Mouse (Mus musculus) T-cell, adult 2 months (primary cell): Measurements from ENCODE around the gene Ppib.
A peak's percentile ranks its signal among the peaks of the same experiment; 100 is the strongest.

ENCODE experiments used
- DNase-seq: peaks from one replicate; pipeline ENCODE4 v3.0.0; 2022; ENCODE audit warnings: low spot score

Gene Ppib

DNA sequence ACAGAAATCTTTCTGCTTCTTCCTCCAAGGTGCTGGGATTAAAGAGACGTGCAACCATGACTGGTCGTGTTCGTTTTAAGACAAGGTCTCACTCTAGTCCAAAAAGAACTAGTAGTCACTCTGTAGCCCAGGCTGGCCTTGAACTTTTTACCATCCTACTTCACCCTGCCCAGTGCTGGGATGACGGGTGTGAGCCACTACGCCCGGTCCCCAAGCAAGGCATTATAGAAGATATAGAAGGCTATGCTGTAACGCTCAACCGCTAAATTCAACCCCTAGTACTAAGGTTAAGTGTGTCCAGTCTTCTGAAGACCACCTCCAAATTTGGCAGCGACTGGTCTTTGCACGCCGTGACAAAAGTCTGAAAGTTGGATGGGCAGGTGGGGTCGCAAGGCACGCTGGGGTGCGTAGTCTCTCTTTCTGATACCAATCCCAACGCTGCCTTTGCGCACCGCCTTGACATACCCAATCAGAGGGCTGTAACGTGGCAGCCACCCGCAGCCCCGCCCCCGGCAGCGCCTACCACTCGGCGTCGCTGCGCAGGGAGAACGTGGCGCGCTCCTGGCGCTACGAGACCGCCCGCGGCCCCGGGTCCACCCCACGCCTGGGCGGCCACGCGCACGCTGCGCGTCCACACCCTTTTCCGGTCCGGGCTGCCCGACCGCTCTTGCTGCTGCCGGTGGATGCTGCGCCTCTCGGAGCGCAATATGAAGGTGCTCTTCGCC, at the start of gene Ppib:
Gene Ppib, plus strand, starts transcription at position 640 of the 725 bp plus-strand sequence.
- peak; percentile 97 for DNase-seq

DNA sequence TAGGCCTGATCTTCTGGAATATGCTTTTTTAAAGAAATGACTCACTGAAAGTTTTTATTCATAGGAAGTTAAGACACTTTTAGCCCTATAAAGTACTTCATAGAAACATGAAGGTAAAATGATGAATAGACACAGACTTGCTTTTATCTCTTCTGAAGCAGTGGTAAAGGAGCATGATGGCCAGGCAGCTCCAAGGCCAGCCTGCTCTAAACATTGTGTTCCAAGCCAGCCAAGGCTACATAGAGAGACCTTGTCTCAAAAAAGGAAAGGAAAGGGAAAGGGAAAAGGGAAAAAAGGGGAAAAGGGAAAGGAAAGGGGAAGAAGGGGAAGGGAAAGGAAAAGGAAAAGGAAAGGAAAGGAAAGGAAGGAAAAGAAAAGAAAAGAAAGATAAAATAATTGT, 39.4 kb upstream of the Ppib start:
- DNase-seq: no peak

DNA sequence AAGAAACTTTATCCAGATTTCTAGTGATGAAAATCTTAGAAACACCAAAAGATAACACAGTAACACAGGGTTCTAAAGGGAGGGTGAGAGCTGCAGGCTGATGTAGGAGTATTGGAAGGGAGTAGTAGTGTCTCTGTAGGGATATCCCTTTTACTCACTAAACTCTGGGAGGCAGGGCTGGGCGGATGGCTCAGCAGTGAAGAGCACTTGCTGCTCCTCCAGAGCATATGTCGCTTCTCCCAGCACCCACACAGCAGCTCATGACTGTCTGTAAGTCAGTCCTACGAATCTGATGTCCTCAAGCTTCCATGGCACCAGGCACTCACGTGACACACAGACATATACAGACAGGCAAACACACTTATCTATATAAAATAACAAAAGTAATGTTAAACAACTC, 21.9 kb upstream of the Ppib start:
- no peak for DNase-seq

DNA sequence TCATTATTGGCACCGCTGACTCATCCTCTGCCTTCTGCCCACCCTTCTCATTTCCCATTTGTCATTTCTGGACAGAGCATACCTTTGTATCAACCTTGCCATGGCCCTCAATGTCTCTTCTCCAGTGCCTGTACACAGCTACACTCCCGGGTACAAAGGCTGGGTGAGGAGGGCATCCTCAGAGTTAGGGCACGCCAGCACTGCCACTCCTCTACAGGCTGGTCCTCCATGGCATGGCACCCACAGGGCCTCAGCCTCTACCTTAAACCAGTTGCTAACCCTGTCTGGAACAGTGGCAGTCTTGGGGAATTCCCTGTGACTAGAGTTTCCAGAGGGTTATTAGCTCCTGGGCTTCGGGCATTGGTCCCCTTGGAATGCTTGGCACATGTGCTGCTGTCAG, 21.4 kb upstream of the Ppib start:
- no peak for DNase-seq

DNA sequence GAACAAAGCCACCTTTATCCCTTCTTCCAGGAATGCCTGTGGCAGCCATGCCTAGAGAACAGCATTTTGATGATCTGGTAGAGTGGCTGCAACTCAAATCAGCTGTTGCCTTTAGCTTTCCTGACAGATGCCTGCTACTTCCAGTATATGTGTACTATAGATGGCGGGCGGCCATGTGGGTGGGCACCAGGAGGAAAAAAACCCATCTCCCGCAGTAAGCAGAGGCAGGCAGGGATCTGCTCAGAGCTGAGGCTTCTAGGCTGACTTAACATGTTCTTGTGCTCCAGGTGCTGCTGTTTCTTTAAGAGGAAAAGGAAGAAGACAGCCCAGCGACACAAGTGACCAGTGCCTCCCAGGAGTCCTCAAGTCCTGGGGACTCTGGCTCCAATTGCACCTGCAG, 20.7 kb upstream of the Ppib start:
- DNase-seq: no peak

DNA sequence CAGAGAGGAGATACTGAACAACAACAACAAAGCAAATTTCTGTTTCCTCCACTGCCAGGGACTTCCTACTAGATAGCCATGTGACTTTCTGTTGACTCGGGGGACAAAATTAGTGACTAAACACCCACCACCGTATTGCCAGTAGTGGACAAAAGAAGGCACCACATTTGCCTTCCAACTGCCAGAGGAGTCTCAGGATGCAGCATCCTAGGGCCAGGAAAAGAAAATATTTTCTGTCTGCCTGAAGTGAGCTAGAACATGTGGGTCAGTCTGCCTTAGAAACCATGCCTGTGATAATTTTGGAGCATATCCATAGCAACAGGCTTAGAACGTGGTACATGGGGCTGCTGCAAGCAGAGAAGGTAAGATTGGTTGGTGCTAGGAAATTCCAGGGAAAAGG, 19.2 kb upstream of the Ppib start:
- no peak for DNase-seq

DNA sequence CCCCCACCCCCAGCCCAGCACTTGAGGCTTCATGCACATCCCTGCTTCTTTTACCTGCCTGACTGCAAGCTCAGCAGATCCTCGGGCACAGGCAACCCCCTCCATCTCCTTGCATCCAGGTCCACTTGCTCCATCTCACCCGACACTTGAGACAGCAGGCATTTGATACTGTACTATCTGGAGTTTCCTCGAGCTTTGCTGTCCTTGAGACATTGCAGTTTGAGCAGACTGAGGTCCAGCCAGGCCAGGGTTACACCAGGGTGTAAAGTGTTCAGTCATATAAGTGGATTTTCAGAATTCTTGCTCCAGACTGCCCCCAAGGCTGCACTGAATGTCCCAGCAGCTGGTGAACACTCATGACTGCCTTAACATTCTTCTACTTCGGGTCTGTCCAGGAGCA, 17.7 kb upstream of the Ppib start:
- DNase-seq: no peak

DNA sequence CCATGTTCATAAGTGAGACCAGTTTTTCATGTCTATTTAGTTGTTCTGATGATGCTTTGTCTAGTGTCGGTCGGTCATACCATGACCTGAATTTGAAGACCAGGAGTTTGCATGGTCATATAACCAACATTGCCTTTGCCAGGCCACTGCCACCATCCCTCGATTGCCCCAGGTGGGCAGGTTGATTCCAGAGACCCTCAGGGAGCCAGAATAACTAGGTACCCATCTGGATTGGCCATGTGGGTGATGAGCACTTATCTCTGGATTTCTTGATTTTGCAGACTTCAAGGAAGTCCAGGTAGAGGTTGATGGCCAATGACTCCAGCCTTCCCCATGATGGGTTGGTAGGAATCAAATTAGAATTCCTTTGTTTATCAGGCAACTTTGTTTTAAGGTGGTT, 16.8 kb upstream of the Ppib start:
- no peak for DNase-seq

DNA sequence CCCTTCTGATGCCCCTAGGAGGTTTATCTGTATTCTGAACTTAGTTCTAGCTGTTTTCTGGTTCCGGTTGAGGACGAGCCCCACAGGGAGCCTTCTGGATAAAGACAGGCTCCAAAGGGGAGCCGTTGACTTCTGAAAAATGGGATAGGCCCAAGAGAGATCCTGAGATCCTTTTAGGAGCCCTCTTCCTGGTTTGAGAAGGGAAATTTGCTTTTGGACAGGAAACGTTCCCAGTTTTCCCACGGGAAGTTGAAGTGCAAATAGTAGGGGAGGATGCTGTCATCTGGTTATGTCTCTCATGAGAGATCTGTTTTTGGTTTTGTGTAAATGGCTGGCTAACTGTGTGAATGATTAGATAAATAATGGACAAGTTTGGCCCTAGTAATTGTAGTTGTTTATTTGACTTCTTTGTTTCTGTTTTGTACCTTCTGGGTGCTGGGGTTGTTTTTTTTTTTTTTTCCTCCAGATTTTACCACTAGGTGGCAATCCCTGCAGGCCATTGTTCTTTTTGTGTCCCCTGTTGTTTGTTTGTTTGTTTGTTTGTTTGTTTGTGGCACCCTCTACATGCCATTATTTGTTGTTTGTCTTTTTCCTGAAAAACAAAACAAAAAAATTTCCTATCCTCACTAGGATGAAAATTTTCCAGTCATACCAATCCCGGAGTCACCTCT, 10.0 kb upstream of the Ppib start:
- no peak for DNase-seq

DNA sequence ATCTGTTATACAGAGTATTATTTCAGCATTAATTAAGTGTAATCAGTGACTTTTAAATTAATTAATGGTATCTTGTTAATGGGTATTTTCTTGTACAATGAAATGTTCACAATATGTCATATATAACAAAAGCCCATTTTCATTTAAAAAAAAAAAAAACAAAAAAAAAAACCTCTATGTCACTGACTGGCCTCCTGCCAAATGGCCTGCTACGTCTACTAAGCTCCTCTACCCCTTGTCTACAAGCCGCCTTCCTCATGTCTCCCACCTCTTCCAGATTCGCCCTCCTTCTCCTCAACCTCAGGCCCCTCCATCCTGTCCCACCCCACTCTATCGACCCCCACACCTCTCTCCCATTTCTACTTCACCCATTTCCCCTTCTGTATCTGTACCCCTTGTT, 8.5 kb upstream of the Ppib start:
- DNase-seq: no peak

DNA sequence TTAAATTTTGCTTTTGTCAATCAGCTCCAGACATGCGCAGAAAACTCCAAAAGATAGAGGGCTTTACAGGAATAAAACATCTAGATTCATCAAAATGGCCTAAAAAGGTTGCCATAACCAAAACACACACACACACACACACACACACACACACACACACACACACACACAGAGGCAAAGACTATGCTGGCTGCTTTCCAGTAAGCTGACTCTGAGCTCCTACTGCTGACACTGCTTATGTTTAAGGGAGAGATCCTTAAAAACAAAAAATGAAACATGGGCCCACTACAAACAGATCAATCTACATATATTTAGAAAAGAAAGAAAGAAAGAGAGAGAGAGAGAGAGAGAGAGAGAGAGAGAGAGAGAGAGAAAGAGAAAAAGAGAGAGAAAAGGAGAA, 7.3 kb upstream of the Ppib start:
- DNase-seq: no peak

DNA sequence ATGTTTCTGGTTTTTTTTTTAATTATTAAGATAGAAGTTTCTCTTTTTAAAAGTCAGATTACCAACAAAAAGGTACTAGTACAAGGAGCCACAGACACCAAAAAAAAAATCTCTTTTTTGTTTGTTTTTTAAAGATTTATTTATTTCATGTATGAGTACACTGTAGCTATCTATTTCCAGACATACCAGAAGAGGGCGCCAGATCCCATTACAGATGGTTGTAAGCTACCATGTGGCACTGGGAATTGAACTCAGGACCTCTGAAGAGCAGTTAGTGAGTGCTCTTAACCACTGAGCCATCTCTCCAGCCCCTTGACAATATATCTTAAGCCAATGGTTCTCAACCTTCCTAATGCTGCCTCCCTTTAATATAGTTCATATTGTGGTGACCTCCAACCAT, 6.4 kb upstream of the Ppib start:
- no peak for DNase-seq

DNA sequence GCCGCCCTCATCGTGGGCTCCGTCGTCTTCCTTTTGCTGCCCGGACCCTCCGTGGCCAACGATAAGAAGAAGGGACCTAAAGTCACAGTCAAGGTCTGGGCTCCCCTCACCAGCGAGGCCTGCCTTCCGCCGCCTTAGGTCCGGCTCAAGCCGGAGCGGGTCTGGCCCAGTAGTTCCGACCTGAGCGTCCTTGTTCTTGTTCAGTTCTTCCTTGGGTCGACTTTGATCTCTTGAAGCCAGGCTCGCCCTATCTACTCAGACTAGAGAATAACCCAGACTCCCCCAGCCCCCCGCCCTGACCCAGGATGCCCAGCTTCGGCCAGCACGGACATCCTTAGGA, 256 bp downstream of the Ppib start:
- DNase-seq: no peak

DNA sequence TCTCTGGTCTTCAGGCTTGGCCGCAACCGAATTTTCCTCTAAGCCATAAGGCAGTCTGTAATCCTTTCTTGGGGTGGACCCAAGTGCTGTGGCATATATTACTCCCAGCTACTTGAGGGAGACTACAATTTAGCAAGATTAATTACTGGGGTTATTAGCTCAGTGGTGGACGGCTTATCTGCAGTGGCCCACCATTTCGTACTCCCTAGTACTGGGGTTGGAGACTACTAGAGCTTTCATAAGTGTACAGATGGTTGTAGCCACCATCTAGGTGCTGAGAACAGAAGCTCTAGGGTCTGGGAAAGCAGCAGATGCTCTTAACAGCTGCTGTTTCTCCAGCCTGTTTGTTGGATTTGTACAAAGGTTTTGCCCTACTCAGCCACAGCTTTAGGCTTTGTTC, 964 bp downstream of the Ppib start:
- no peak for DNase-seq

DNA sequence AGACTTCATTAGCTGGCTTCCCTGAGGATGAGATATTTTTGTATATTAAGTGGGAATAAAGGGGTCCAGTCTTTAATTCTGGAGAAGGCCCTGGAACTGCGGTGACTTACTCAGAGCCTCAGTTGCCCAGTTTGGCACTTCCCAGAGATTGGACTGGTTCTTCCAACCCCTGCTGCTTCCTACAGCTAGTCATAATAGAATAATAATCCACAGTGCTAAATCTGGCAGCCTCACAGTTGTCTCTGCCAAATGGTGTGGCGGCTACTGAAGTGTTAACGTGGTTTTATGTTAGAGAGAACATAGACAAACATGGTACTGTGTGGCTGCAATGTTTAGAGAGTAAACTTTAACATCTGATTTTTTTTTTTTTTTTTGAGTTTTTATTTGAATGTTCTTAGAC, 1.6 kb downstream of the Ppib start:
- no peak for DNase-seq

DNA sequence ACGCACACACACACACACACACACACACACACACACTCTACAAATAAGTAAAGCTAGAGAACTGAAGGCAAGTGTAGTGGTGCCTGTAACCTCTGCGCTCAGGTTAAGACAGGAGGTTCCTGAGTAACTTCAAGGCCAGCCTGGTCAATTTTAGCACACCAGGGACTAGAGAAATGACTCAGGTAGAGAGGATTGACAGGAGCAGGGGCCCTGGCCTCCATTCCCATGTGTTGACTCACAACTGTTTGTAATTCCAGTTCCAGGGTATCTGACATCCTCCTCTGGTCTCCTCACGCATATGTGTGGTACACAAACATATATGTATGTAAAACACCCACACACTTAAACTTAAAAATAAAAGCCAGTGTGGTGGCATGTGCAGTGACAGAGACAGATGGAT, 3.4 kb downstream of the Ppib start:
- DNase-seq: no peak

DNA sequence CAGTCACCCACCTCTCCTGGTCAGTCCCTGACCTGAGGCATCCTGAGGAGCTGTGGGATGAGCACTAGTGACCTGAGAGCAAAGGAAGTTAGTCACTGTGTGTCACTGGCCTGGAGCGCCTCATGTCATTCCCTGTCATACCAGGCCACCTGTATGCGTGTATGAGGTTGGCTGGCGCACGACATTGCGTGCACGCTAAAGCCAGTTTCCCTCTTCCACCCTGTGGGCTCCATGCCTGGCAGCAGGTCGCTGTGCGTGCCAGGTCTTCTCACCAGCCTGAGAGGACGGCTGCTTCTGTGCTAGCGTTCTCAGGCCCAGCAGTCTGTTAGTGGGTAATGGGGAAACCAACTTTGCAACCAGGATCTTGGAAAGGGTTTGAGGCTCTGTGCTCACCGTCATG, 4.3 kb downstream of the Ppib start:
- DNase-seq: no peak

DNA sequence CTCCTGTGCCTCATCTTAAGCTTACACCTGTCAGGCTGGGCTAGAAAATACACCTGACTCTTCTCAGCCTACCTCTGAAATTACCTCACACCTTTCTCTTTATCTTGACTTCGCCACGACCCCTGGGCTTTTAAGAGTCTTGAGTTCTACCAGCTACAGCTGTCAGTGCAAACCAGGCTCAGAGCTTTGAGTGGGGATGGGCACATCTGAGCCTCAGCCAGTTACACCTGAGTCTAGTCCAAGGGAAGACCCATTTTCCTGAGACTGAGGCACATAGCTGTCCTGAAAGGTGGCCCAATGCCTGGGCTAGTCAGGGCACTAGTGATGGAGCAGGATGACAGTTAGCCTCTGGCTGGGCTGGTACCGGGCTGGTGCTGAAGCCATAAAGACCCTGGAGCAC, 6.8 kb downstream of the Ppib start:
- DNase-seq: no peak

DNA sequence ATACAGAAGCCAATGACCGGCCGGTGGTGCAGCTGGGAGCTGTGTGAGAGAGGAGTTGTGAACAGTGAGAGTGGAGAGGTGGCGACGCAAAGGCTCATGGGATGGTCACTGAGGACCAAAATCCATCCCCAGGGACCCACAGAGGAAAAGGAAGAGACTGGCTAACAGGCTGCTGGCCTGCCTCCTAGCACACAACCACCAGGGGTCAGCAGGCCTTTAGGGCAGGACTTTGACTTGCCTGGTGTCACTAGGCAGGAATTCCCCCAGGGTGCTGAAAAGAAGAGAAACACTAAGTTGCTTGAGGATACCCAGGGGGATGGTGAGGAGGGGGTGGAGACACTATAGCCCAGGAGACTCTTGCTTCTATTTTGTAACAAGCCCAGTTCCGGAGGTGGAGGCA, 7.5 kb downstream of the Ppib start:
- no peak for DNase-seq

DNA sequence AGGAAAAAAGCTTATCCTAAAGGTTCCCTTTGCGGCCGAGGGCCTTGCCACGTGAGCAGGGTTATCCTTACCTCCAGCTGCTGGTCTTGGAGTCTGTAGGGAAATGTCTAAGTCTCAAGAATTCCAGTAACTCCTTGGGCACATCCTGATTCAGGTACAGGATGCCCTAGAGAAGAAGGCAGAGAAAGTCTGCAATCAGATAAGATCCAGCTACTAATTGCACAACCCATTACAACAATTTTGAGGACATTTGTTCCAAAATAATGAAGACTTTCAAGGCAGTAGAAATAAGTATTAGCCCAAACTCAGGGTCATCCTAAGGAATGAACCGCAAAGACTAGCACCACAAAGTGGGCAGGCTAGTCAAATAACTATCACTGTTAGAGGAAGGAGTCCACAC, 8.0 kb downstream of the Ppib start:
- DNase-seq: no peak

DNA sequence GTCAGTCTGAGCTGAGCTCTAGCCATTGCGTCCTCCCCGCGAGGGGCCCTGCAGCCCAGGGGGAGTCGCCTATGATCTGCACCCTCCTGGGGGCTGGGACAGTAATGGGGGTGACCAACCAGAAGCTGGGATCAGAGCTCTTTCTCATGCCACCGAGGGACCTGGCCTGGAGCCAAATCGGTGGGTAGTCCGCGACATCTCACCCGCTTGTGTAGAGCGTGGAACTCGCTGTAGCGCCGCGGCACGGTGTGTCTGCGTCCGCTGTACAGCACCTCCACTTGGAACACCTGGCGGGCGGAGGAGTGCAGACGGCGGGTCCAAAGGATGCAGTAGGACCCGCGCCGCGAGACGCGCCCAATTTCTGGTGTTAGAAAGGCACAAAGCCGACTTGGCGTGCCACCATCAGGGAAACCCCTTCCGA, 9.0 kb downstream of the Ppib start:
- DNase-seq: peak; percentile 30

DNA sequence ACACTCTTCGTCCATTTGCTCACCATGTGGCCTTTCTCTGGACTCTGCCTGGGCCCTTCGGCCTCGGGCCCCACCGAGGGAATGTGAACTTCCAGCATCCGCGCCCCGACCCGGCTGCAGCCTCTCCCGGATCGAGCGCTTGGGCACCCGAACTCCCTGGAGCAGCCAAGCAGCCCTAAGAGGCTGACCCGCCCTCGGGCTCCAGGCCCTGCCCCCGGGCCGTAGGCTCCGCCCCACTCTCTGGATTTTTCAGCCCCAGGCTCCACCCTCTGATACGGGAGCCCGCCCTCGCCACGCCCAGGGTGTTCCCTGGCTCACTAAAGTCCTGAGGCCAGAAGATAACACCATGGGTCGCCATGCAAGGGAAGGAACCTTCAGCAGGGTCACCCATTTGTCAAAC, 9.6 kb downstream of the Ppib start, which contains the start of gene Snx22:
Gene Snx22, minus strand, starts transcription at position 137 of the 400 bp plus-strand sequence.
- DNase-seq: peak; percentile 60

DNA sequence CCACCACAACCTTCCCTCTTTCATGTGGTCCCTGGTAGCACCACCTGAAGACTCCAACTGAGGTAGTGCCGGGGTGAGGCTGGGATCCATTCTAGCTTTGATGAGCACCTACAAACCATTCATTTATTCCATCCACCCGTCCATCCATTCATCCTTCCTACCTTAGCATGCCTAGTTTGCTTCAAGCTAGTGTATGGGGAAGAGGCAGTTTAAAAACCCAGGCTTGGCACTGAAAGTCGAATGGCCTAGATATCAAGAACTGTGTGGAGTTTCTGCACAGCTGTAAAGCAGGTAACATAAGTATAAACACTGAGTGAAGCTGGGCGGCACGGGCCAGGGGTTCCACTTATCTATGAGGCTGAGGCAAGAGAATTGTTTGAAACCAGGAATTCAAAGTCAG, 10.1 kb downstream of the Ppib start:
- DNase-seq: no peak

DNA sequence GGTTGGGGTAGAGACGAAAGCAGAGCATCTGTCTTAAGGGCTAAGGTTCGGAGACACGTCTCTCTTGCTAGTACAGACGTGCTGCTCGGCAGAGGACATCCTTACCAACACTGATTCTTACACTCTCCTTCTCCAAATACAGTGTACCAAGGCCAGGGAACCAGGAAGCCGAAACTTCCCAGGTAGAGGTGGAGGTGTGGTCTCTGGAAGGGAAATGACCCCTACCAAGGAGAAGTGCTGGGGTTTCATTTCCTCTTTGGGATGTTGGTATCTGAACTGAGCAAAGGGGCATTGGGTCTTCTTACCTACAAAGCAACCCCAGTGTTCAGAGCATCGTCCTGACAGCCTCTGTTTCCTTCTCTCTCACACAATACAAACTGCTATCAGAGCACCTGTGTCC, 12.7 kb downstream of the Ppib start:
- no peak for DNase-seq
